Mouse (Mus musculus): ENCODE measurements around the gene Tmem274. TPM values are rescaled to one million over a fixed set of nuclear protein-coding genes. Genes with fewer than 3 reads are reported as not detected.
"Not testable (repeated sequence)": the region's sequence is repeated elsewhere in the genome, so short reads cannot be mapped to it uniquely, and the experiment has no call there.

The Tmem274 gene
- polyA plus RNA-seq (2017; shearing (Covaris generic)), result under 1 TPM in 1 of 2 experiments, not detected in 1; 0.74 TPM

DNA sequence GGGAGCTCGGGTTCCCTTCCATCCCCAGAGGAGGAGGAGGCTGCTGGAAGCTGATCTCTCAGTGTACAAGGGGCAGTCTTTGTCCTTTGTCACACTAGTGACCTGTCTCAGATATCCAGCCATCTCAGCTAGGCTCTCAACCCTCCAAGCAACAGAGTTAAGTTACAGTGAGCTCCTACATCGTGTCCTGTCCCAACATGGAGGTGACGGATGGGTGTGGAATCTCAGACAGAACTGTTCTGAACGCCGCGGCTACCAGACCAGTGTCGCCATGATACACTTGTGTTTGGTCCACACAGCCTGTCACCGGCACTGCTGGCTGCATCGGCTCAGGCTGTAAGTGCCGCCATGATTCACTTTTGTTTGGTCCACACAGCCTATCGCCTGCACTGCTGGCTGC lies at the start of gene Tmem274:
Tmem274 (plus strand) TSS at position 301 of the 400 bp plus-strand sequence.
- ATAC-seq, result no peak

GRCm38 (mm10) chr4:149429592-149429991 lies 47.6 kb upstream of the Tmem274 start:
- no peak for ATAC-seq

GRCm38 (mm10) chr4:149431887-149432286 lies 45.3 kb upstream of the Tmem274 start:
- not testable (repeated sequence) for ATAC-seq

GRCm38 (mm10) chr4:149440576-149440975 lies 36.6 kb upstream of the Tmem274 start:
- no peak for ATAC-seq

DNA sequence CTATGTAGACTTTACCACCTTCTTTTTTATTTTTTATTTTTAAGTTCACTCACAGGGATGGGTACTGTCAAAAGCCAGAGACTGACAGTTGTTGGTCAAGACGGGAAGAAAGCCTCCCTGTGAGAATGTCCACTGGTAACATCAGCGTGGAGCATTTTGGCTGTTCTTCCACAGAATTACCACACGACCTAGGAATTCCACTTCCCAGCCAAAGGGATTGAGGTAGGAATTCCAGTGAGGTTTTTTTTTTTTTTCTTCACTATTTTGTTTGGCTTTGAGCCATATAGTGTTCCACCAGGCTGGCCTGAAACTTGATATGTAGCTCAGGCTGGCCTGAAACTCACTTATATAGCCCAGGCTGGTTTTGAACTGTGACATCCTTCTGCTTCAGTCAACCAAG lies 34.7 kb upstream of the Tmem274 start:
- no peak for ATAC-seq

DNA sequence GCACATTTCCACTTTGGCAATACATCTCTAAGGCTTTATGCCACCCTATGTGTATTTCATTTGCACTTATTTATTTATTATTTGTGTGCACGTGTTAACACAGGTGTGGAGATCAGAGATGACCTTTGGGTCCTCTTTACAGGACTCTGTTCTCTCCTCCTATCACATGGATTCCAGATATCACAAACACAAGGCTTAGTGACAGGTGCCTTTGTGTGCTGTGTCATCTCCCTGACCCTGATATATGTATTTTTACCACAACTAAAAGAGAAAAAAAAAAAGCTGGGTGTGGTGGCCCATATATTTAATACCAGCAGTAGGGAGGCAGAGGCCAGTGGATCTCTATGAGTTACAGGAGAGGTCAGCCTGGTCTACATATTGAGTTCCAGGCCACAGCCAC lies 32.7 kb upstream of the Tmem274 start:
- no peak for ATAC-seq

DNA sequence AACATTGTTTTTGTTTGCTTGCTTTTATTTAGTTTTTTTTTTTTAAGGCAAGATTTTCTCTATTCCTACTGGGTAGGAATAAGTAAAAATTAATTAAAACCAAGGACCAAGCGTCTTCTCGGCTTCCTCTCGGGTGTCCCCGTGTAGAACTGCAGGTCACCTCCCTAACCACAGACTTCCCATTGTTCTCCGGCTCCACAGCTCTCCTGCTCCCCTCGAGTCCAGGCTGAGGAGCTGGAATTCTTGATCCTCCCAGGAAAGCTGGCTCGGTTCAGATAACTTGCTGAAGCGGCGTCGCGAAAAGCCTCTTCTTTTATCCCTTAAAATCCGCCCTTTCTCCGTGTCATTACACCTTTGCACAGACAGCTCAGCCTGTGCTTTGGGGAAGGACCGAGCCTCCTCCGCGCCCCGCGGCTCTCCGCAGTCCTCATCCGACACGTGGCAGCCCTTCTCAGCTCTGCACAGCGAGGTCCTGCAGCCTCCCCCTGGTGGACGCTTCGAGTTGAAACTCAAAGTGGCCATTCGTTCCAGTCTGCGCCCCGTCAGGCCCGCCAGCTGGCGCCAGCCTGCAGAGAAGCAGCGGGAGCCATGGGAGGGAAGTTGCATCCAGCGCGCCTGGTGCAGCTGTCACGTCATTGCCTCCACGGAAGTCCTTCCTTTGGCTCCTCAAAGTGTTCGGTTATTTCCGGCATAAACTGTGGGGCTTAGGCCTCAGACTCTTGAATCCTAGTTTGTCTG lies 32.0 kb upstream of the Tmem274 start:
- ATAC-seq, result peak; percentile 96

- no peak for ATAC-seq
Measured at GRCm38 (mm10) chr4:149445868-149446267, 31.3 kb upstream of the Tmem274 start.

GRCm38 (mm10) chr4:149446309-149446708 lies 30.9 kb upstream of the Tmem274 start:
- no peak for ATAC-seq

- no peak for ATAC-seq
Measured at GRCm38 (mm10) chr4:149450636-149451035, 26.5 kb upstream of the Tmem274 start.

- ATAC-seq, result no peak
Measured at GRCm38 (mm10) chr4:149453656-149454055, 23.5 kb upstream of the Tmem274 start.

DNA sequence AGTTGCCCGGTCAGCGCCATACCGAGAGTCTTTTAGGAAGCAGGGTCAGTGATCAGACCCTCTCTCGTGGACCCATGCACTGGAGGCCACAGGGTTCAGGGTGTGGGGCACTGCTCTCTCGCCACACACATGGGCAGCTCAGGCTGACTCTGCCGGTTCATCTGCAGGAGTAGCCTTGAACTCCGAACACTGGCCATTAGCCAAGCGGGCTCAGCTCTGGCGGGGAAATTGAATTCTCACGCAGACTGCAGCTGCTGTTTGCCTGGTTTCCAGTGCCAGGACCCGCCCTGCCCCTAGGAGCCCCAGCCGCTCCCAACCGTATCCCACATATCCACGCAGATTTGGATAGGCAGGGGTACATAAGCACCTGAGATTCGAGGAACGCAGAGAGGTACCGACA lies 22.9 kb upstream of the Tmem274 start:
- ATAC-seq, result no peak

GRCm38 (mm10) chr4:149454879-149455278 lies 22.3 kb upstream of the Tmem274 start, which contains the start of gene Rbp7:
Rbp7 (minus strand) TSS chr4:149454978.
- no peak for ATAC-seq

GRCm38 (mm10) chr4:149457163-149457562 lies 20.0 kb upstream of the Tmem274 start:
- ATAC-seq, result not testable (repeated sequence)

DNA sequence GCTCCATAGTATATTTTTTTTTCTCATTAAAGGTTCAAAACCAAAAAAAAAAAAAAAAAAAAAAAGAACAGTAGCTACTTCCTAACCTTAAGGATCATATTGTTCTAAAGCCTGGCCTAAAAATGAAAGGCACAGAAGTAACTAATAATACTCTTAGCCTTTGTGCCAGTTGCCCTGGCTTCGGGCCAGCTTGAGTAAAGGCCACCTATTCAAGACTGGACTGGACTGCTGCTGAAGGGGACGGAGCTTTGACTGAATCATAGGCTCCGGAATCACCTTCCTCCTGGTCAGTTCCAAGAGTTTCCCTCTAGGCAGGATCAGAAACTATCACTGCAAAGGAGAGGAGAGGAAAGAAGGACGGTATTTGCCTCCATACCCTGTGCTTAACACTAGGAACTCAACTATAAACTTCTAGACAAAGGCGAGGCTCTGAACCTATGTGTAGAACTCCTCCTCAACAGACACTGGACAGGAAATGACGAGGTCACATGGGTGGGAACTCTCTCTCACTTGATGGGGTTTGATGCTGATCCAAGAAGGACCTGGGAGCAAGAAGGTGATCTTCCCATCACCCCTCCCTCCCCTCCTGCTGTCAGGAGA lies 19.2 kb upstream of the Tmem274 start:
- ATAC-seq, result no peak

- no peak for ATAC-seq
Measured at GRCm38 (mm10) chr4:149458526-149458925, 18.7 kb upstream of the Tmem274 start.

GRCm38 (mm10) chr4:149459425-149459824 lies 17.8 kb upstream of the Tmem274 start:
- no peak for ATAC-seq

- ATAC-seq, result not testable (repeated sequence)
Measured at GRCm38 (mm10) chr4:149460475-149460874, 16.7 kb upstream of the Tmem274 start.

DNA sequence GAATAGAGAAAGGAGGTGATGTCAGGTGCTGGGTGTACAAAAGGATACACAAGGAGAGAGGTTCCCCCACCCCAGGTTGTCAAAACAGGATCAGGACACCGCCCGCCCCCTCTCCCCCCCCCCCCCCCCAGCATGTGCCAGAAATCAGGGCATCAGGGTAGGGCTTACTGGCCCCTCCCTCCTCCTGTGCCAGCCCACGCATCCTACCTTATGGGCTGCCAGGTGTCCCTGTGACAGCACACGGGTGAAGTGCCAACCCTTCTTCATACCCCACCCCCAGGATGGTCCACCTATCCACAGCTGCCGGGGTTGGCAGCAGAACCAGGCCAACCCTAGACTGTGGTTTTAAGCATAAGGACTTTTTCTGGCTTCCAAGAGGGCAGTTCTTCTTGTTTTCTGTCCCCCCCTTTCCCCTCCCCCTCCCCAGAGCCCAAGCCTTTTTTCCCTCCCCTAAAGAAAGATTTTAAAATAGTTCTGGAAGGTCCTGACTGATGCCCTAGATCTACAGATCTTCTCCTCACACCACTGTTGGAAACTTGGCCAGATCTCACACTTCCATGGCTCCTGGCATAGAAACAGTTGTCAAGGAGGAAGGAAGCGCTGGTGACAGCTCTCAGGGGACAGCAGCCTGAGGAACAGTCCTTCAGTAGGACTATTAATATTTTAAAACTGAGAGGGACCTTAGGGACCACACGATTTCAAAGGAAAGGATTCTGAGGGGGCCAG lies 15.4 kb upstream of the Tmem274 start:
- no peak for ATAC-seq

DNA sequence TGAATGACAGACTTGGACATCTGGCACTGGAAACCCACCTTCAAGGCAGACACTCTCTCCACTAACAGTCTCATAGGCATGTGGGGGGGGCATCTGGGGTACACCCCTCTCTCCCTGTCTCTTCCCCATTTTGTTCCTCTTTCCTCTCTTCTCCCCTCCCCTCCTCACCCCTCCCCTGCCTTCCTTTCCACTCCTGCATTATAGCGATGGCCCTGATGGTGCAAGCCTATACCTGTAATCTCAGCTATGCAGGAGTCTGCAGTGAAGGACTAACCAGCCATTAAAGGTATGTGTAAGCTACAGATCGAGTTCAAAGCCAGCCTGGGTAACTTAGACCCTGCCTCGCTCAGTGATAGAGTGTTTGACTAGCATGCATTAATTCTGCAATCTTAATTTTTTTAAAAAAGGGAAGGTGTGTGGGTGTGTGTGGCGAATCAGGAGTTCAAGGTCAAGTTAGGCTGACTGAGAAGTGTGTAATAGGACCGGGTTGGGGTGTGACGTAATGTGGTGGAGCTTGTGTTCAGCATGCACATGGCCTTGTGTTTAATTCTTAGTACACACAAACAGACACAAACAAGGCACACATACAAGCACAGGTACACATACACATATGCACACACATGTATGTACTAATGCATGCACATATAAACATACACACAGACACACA lies 14.7 kb upstream of the Tmem274 start:
- no peak for ATAC-seq

GRCm38 (mm10) chr4:149463435-149463950 lies 13.7 kb upstream of the Tmem274 start:
- ATAC-seq, result no peak

- ATAC-seq, result peak; percentile 95
Measured at GRCm38 (mm10) chr4:149469557-149469956, 7.6 kb upstream of the Tmem274 start.

- ATAC-seq, result no peak
Measured at GRCm38 (mm10) chr4:149475096-149475495, 2.1 kb upstream of the Tmem274 start.

Data from activated CD4-positive, CD25-positive, alpha-beta regulatory T cell, adult 4 months (primary cell).